Mouse (Mus musculus): ENCODE data around the gene Chd3.

- TF ChIP-seq POLR2A (IDR thresholded peaks at IDR 0.05; ENCODE audit: borderline replicate concordance, low read depth, low read length) (no peak), CTCF (IDR thresholded peaks at IDR 0.05; ENCODE audit: low read depth, low read length) (no peak)
Observed at GRCm38 (mm10) chr11:69322010-69322409, 47.2 kb downstream of the Chd3 start.
